Mouse (Mus musculus) thymus, postnatal 36 days (tissue): ENCODE measurements around the gene Gmip.

Experiments used
- DNase-seq, 2 experiments: peaks; one replicate each; pipeline ENCODE4 v3.0.0; 2022; ENCODE audit warnings: mixed read lengths in 2 of 2

The Gmip gene

GRCm38 (mm10) chr8:69808094-69808863, at the start of gene Gmip:
TSS of gene Gmip (plus strand) at chr8:69808679.
- peak; percentile 95 to 96 for DNase-seq

- DNase-seq: no peak
Measured at GRCm38 (mm10) chr8:69761814-69762445, 46.5 kb upstream of the Gmip start.

GRCm38 (mm10) chr8:69771221-69771620, 37.3 kb upstream of the Gmip start:
- DNase-seq: no peak

GRCm38 (mm10) chr8:69772106-69772505, 36.4 kb upstream of the Gmip start:
- no peak for DNase-seq

GRCm38 (mm10) chr8:69774503-69775148, 33.9 kb upstream of the Gmip start, which contains the start of gene Gm20422:
TSS of gene Gm20422 (minus strand) at chr8:69774886.
- DNase-seq: peak; percentile 86 to 89

- no peak for DNase-seq
Measured at GRCm38 (mm10) chr8:69775149-69775534, 33.3 kb upstream of the Gmip start.

GRCm38 (mm10) chr8:69777111-69777510, 31.4 kb upstream of the Gmip start:
- DNase-seq: no peak

GRCm38 (mm10) chr8:69789105-69789504, 19.4 kb upstream of the Gmip start:
- no peak for DNase-seq

GRCm38 (mm10) chr8:69789731-69790130, 18.7 kb upstream of the Gmip start:
- no peak for DNase-seq

GRCm38 (mm10) chr8:69790364-69790763, 18.1 kb upstream of the Gmip start:
- no peak for DNase-seq

- DNase-seq: peak; percentile 88 to 90
Measured at GRCm38 (mm10) chr8:69790773-69791367, 17.6 kb upstream of the Gmip start, which contains the start of the genes Atp13a1 and Zfp866. TSS of gene Atp13a1 (plus strand) at chr8:69791163. TSS of gene Zfp866 (minus strand) at chr8:69791178.

GRCm38 (mm10) chr8:69791415-69792068, 16.9 kb upstream of the Gmip start:
- DNase-seq: peak; percentile 52 to 67

- DNase-seq: no peak
Measured at GRCm38 (mm10) chr8:69793666-69794065, 14.8 kb upstream of the Gmip start.

- DNase-seq: no peak
Measured at GRCm38 (mm10) chr8:69794096-69794495, 14.4 kb upstream of the Gmip start.

- no peak for DNase-seq
Measured at GRCm38 (mm10) chr8:69794901-69795300, 13.6 kb upstream of the Gmip start.

- peak in 1 of 2 experiments; percentile 0 for DNase-seq
Measured at GRCm38 (mm10) chr8:69796721-69797345, 11.6 kb upstream of the Gmip start.

- peak in 1 of 2 experiments; percentile 0 for DNase-seq
Measured at GRCm38 (mm10) chr8:69797661-69798060, 10.8 kb upstream of the Gmip start.

- DNase-seq: peak in 1 of 2 experiments; percentile 1
Measured at GRCm38 (mm10) chr8:69799261-69799660, 9.2 kb upstream of the Gmip start.

- peak in 1 of 2 experiments; percentile 1 for DNase-seq
Measured at GRCm38 (mm10) chr8:69799946-69800345, 8.5 kb upstream of the Gmip start.

GRCm38 (mm10) chr8:69801796-69802195, 6.7 kb upstream of the Gmip start:
- DNase-seq: peak in 1 of 2 experiments; percentile 0

- no peak for DNase-seq
Measured at GRCm38 (mm10) chr8:69802216-69802615, 6.3 kb upstream of the Gmip start.

GRCm38 (mm10) chr8:69803366-69803765, 5.1 kb upstream of the Gmip start:
- no peak for DNase-seq
